Mouse (Mus musculus) bone marrow macrophage, adult 2 months (primary cell): ENCODE measurements around the gene Ankrd27.
A peak's percentile ranks its signal among the peaks of the same experiment; 100 is the strongest.

Source experiments
- CTCF ChIP-seq: IDR thresholded peaks from 2 replicates; pipeline ENCODE4 v1.5.1; 2012; ENCODE audit warnings: low read depth, mild to moderate bottlenecking, low read length, moderate library complexity
- POLR2A ChIP-seq: IDR thresholded peaks from 2 replicates; pipeline ENCODE4 v1.6.1; 2012; ENCODE audit warnings: mild to moderate bottlenecking, low read depth, low read length, borderline replicate concordance

DNA sequence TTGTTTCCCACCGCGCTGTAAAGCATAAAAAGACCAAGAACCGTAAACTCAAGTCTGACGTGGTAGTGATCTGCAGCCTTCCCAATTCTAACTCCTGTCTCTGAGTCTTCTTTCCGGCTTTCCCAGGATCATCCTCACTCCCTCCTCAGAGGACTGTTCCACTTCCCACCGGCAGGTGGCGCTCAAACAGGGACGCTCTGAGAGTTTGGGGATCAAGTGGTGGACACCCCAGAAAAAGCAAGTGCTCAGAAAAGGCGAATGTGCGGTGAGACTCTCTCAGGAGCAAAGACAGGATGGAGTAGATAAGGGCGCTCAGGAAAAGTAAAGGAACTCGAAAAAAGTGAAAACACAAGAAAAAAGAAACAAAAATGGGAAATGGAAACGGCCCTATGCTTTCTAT is 100.7 kb downstream of the Ankrd27 start:
- TF ChIP-seq CTCF (peak; percentile 98), POLR2A (no peak)
